Mouse (Mus musculus): ENCODE measurements around the gene Kcnj11.

Gene Kcnj11

GRCm38 (mm10) chr7:46111212-46111817, 10.8 kb upstream of the Kcnj11 start:
- ChIA-PET POLR2A (interaction anchor here in 2 of 4 experiments (0.6 to 1.5 kb wide), 3 partner anchors 8 to 868 kb away, joined by 3 to 5 read pairs (median 5); no protein-coding TSS in a partner anchor), CTCF (no interaction called here)

DNA sequence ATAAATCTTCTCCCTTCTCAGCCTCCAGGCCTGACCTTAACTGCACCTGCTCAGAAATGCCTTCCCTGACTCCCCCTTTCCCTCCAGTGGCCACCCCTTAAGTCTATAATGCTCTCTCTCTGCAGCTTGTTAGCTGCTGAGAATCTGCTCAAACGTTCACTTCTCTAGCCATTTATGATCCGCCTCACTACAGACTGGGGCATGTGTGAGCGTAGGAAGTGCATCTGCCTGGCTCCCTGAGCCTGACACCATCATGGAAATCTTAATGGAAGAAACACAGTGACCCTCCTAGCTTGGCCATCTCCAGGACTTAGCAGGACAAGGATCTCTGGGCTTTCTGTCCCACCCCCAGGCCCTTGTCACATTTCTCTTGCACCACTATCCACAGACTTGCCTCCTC, 9.5 kb upstream of the Kcnj11 start:
- POLR2A ChIA-PET = interaction anchor here in 1 of 4 experiments (1.3 to 1.5 kb wide), 2 partner anchors 20 to 94 kb away, joined by 3 read pairs; no protein-coding TSS in a partner anchor
- CTCF ChIA-PET = interaction anchor here in 2 of 4 experiments (0.5 to 0.9 kb wide), 3 partner anchors 271 to 659 kb away, joined by 3 to 6 read pairs (median 3); no protein-coding TSS in a partner anchor

- ChIA-PET CTCF (no interaction called here), POLR2A (interaction anchor here in 1 of 4 experiments (1.2 to 1.7 kb wide), 2 partner anchors 10 to 28 kb away, joined by 3 read pairs; no protein-coding TSS in a partner anchor)
Measured at GRCm38 (mm10) chr7:46105484-46105883, 4.9 kb upstream of the Kcnj11 start.

DNA sequence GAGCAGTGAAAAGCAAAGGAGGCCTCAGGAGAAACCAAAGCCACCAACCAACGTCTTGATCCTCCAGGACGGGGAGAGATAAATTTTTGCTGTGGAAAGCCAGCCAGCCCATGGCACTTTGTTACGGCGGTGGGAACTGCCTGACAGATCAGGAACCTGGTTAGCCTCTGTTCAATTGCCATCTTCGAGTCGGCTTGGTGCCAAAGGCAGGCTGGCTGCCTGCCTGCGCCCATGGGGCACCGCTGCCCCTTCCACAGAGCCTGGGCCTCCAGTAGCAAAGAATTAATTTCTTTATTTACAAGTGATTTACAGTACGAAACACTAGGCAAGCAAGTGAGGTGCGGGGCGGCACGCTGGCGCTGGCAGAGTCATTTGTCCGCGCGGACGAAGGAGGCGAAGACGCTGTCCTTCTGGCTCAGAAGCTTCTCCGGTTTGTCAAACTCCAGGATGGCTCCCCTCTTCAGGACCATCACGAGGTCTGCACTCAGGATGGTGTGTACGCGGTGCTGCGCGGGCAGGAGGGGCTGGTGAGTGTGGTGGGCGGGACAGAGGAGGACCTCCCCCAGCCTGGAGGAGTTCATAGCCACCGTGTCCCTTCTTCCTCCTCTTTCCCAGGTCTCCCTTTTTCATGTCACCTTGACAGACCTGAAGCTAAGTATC, 3.8 kb upstream of the Kcnj11 start:
- CTCF ChIA-PET = interaction anchor here in 1 of 4 experiments (1.2 kb wide), 1 partner anchor 9 kb away, joined by 3 read pairs; no protein-coding TSS in a partner anchor
- POLR2A ChIA-PET = interaction anchor here in 1 of 4 experiments (1.7 kb wide), 1 partner anchor 11 kb away, joined by 3 read pairs; no protein-coding TSS in a partner anchor

GRCm38 (mm10) chr7:46103771-46104170, 3.2 kb upstream of the Kcnj11 start:
- ChIA-PET CTCF (interaction anchor here in 1 of 4 experiments (1.2 kb wide), 1 partner anchor 8 kb away, joined by 3 read pairs; no protein-coding TSS in a partner anchor), POLR2A (interaction anchor here in 2 of 4 experiments (1.7 to 2.2 kb wide), 3 partner anchors 8 to 12 kb away, joined by 3 to 5 read pairs (median 5); no protein-coding TSS in a partner anchor)

GRCm38 (mm10) chr7:46103075-46103591, 2.6 kb upstream of the Kcnj11 start:
- ChIA-PET CTCF (interaction anchor here in 1 of 4 experiments (1.2 kb wide), 2 partner anchors 8 to 99 kb away, joined by 3 read pairs; no protein-coding TSS in a partner anchor), POLR2A (interaction anchor here in 2 of 4 experiments (1.8 to 2.2 kb wide), 2 partner anchors 9 kb away, joined by 5 read pairs; no protein-coding TSS in a partner anchor)

- POLR2A ChIA-PET = no interaction called here
- CTCF ChIA-PET = interaction anchor here in 3 of 4 experiments (0.6 to 3.3 kb wide), 8 partner anchors 9 to 1032 kb away, joined by 3 to 10 read pairs (median 3); no protein-coding TSS in a partner anchor
Measured at GRCm38 (mm10) chr7:46099682-46100081, 882 bp downstream of the Kcnj11 start.

DNA sequence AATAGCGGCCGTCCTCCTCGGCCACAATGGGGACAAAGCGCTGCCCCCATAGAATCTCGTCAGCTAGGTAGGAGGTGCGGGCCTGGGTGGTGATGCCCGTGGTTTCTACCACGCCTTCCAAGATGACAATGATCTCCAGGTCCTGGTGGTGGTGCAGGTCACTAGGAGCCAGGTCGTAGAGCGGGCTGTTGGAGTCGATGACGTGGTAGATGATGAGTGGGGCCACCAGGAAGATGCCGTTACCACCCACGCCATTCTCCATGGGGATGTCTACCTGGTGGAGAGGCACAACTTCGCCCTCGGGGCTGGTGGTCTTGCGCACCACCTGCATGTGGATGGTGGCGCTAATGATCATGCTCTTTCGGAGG, 1.7 kb downstream of the Kcnj11 start:
- CTCF ChIA-PET = interaction anchor here in 1 of 4 experiments (0.6 to 3.3 kb wide), 2 partner anchors 105 to 898 kb away, joined by 7 to 10 read pairs; no protein-coding TSS in a partner anchor
- POLR2A ChIA-PET = no interaction called here

DNA sequence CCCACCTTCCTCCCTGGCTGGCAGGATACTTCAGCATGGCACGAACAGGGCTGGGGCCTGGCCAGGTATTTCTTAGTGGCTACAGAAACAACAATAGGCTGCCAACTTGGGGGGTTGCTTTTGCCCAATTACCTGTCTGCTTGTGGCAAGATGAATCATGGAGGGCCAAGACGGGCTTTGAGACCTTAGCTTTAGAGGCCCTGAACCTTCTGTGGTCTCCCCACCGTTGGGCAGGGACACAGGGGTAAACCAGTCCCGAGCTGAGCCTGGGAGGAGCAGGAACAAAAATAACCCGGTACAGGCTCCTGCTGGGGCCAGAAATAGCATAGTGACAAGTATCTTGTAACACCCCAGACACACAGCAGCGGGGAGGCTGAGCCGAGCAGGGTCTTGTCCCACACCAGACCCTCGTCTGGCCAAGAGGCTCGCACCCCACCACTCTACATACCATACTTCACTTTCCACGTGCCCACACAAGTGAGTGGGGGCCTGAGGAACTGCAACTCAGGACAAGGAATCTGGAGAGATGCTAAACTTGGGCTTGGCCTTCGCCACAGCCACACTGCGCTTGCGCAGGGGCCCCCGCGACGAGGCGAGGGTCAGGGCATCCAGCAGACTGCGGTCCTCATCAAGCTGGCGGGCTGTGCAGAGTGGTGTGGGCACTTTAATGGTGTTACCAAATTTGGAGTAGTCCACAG, 2.2 kb downstream of the Kcnj11 start:
- POLR2A ChIA-PET = no interaction called here

DNA sequence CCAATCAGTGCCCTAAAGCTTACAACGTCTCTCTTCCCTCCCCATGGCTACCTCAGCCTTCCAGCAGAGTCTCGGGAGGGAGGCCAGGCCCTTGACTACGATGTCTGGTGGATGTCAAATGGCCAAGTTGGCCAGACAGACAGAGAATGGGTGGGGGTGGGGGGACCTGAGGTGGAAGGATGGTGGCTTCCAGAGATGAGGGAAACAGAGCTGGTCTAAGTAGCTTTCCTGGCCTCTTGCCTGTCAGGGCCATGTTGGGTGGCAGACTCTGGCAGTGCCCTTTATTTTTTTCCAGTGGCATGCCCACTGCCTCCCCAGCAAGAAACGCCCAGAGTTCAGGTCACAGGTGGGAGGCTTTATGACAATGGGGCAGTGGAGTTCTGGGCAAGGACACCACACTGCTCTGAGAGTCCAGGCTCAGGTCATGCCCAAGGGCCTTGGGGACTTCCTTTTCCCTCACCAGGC, 3.2 kb downstream of the Kcnj11 start:
- ChIA-PET CTCF (interaction anchor here in 3 of 4 experiments (0.6 to 3.3 kb wide), 11 partner anchors 11 to 670 kb away, joined by 3 to 13 read pairs (median 5); no protein-coding TSS in a partner anchor), POLR2A (interaction anchor here in 1 of 4 experiments (0.7 to 1.0 kb wide), 2 partner anchors 10 to 19 kb away, joined by 3 to 4 read pairs; no protein-coding TSS in a partner anchor)

More for the DNA sequence above, 2.2 kb downstream of the Kcnj11 start:
- CTCF ChIA-PET = interaction anchor here in 2 of 4 experiments (0.6 to 3.3 kb wide), 4 partner anchors 106 to 898 kb away, joined by 3 to 10 read pairs (median 6); no protein-coding TSS in a partner anchor

DNA sequence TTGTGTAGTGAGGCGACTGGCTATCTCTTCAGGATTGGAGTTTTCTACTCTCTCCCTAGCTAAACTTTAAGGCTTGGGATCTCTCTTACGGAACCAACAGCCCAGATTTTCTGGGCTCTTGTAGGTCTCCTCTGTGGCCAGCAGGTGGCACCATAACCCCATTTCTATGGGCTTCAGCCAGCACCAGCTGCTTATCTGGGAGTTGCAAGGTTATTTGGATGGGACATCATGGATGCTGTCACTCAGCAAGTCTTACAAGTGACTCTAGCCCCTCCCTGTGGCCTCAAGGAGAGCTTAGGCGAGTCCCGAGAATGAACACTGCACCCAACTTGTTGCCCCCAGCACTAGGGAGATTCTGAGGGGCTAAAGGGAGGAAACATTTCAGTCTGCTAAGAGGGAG, 4.4 kb downstream of the Kcnj11 start:
- CTCF ChIA-PET = interaction anchor here (0.5 to 3.2 kb wide), 54 partner anchors 9 to 520 kb away, joined by 3 to 20 read pairs (median 4); partner anchors contain the start of genes Abcc8 (in 3 of the 4), Kcnc1 (in 1 of the 4) and Myod1 (in 1 of the 4)
- POLR2A ChIA-PET = interaction anchor here (0.5 to 1.4 kb wide), 10 partner anchors 11 to 458 kb away, joined by 3 to 6 read pairs (median 3); partner anchors contain the start of gene Abcc6 (in 1 of the 4)

DNA sequence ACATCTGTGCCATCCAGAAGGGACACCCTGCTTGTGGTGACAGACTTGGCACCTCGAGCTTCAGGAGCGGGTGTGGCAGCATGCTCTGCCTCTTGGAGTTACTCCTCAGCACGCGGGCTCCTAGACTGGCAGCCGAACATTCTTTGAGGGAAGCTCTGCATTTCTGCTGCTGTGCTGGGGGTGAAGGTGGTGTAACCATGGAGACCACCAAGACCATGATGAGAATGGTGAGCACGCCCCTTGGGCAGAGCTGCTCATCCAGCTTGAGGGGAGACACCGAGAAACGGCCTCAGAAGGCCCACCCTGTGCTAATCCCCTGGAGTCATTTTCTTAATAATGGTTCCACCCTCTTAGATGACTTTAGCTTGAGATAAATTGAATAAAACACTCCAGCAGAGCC, 7.8 kb downstream of the Kcnj11 start:
- POLR2A ChIA-PET = interaction anchor here in 1 of 4 experiments (0.6 kb wide), 1 partner anchor 1123 kb away, joined by 3 read pairs; no protein-coding TSS in a partner anchor
- CTCF ChIA-PET = no interaction called here

DNA sequence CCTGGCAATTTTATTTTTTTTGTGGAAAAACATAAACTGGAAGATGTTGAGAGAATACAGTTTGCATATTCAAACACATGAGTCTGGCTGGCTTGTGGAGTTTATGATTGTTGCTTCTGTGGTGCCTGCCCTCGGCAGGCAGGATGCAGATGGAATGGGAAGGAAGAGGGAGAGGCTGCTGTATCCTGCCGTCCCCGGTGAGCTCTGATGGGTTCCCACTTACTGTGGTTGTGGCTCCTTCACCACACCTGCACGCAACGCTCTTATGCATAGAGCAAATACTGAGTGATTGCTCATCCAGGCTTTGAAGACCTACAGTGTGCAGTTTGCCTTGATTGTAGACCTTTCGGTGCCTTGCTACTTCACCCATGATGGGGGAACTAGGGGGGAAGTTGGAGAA, 12.3 kb downstream of the Kcnj11 start:
- POLR2A ChIA-PET = interaction anchor here in 1 of 4 experiments (1.0 to 3.1 kb wide), 2 partner anchors 11 to 55 kb away, joined by 3 to 11 read pairs; partner anchors contain the start of gene Nomo1

DNA sequence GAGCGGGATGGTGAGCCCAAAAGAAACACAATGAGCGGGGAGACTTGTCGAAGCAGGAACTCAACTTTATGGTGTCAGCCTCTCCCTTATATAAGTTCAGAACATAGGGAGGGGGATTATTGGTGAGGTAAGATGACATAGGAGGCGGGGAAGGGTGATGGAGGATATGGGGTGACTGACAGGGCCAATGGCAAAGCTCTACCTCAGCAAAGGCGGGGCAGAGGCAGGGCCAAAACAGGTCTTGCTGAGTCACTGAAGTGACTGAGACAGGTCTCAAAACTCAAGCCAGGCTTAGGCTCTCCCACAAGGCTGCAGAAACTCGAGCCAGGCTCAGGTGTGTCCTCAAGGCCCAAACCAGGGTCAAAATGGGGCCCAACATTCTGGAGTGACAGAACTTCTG, 14.2 kb downstream of the Kcnj11 start:
- CTCF ChIA-PET = interaction anchor here in 2 of 4 experiments (0.6 to 2.6 kb wide), 4 partner anchors 10 to 738 kb away, joined by 3 to 10 read pairs (median 4); no protein-coding TSS in a partner anchor

More for the DNA sequence above, 12.3 kb downstream of the Kcnj11 start:
- CTCF ChIA-PET = interaction anchor here in 1 of 4 experiments (2.5 kb wide), 1 partner anchor 8 kb away, joined by 8 read pairs; no protein-coding TSS in a partner anchor

GRCm38 (mm10) chr7:46084839-46085513, 15.6 kb downstream of the Kcnj11 start:
- CTCF ChIA-PET = interaction anchor here in 2 of 4 experiments (0.5 to 2.6 kb wide), 11 partner anchors 10 to 522 kb away, joined by 3 to 10 read pairs (median 4); no protein-coding TSS in a partner anchor
- POLR2A ChIA-PET = interaction anchor here in 3 of 4 experiments (0.6 to 3.1 kb wide), 22 partner anchors 8 to 517 kb away, joined by 3 to 11 read pairs (median 3); partner anchors contain the start of genes Abcc6 (in 1 of the 3), Cyth2 (in 1 of the 3) and Nomo1 (in 1 of the 3)

More for the DNA sequence above, 14.2 kb downstream of the Kcnj11 start:
- POLR2A ChIA-PET = interaction anchor here in 2 of 4 experiments (1.1 to 3.1 kb wide), 9 partner anchors 9 to 516 kb away, joined by 3 to 11 read pairs (median 4); partner anchors contain the start of genes Abcc6 (in 1 of the 2) and Nomo1 (in 1 of the 2)

- POLR2A ChIA-PET = interaction anchor here in 2 of 4 experiments (0.8 to 1.2 kb wide), 2 partner anchors 12 to 345 kb away, joined by 3 read pairs; no protein-coding TSS in a partner anchor
- CTCF ChIA-PET = interaction anchor here in 1 of 4 experiments (0.5 kb wide), 1 partner anchor 97 kb away, joined by 4 read pairs; no protein-coding TSS in a partner anchor
Measured at GRCm38 (mm10) chr7:46084024-46084423, 16.5 kb downstream of the Kcnj11 start.

DNA sequence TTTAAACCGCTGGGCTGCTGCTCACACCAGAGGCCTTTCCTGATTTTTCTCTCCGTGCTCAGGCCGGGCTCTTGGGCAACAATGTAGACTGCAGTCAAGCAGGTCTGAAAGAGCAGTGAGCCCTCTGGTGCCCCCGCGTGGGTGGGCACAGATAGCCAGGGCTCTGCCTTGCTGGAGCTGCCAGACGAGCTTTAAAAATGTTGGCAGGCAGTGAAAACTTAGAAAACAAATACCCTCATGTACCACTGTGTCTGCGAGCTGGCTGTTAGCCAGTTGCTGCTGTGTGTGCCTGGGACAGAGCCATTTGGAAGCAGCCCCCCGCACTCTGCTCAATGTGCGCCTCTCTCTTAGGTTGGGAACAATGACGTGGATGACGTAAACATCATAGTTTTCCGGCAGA, 22.9 kb downstream of the Kcnj11 start:
- ChIA-PET CTCF (no interaction called here), POLR2A (interaction anchor here in 1 of 4 experiments (1.0 to 3.1 kb wide), 3 partner anchors 9 to 42 kb away, joined by 3 to 11 read pairs (median 3); no protein-coding TSS in a partner anchor)
